ENCODE assay signal across 8 mouse cellular contexts in the genomic region with DNA sequence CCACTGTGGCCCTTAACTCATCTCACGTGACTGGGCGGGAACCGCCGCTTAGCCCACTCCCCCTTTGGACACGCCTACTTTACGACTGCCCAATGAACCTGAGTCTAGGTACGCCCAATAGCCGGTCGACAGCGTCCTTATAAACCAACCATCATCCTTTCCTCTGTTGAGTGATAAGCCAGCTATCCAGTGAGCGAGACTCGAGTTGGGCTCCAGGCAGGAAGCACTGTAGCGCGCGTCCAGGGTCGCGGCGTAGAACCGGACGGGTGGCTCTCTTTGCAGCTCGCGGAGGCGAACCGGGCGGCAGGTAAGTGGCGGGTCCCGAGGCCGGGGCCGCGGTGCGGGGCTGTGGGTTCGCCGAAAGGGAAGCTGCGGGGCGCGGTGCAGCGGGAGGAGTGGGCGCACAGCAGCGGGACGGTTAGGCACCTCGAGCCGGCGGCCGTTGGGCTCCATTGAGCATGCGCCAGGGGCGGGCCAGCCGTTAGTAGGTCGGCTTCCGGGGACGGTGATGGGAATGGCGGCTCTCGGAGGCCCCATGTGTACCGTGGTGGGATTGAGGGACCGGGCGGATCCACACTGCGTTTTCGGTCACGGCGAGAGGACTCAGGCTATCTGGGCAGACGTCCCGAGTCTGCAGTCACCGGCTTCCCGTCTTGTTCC. TPM values are rescaled to one million over a fixed set of nuclear protein-coding genes. Genes with fewer than 3 reads are reported as not detected.
DNase-seq lines count a peak whose midpoint lies in the region; ATAC-seq and TF ChIP-seq lines count a peak whose summit lies in the region.

TSS of gene Ddx39 (plus strand) at position 147 of the 660 bp plus-strand sequence.

- H3K9me3 ChIP-seq in hindbrain, postnatal 0 days (ENCODE audit: low read length): no peaks in the 10 kb centered on the region

- under 1% methylated on average over 59 of the region's 63 CpGs for WGBS in hindbrain, postnatal 0 days

- H3K4me2 ChIP-seq in hindbrain, postnatal 0 days (ENCODE audit: low read depth, low read length): peak within 1 kb of the TSS; percentile 85

- H3K4me3 ChIP-seq in gastrocnemius, adult 2 months: peak within 1 kb of the TSS; percentile 90
- H3K4me3 ChIP-seq in hindbrain, postnatal 0 days (ENCODE audit: low read length): peak within 1 kb of the TSS; percentile 94
- H3K4me3 ChIP-seq in left cerebral cortex, adult 2 months: peak within 1 kb of the TSS; percentile 95

- H3K27me3 ChIP-seq in hindbrain, postnatal 0 days (ENCODE audit: insufficient read depth, low read length): no peaks in the 10 kb centered on the region

- peak within 1 kb of the TSS; percentile 99 for H3K27ac ChIP-seq in gastrocnemius, adult 2 months
- peak within 1 kb of the TSS; percentile 93 for H3K27ac ChIP-seq in hindbrain, postnatal 0 days
- H3K27ac ChIP-seq in left cerebral cortex, adult 2 months: peak within 1 kb of the TSS; percentile 96

- TF ChIP-seq CTCF in gastrocnemius, adult 2 months (IDR thresholded peaks at IDR 0.05): 0 out of 2 replicates have a peak, but pooled peaks have one; percentile 2
- 0 out of 2 replicates have a peak, but pooled peaks have one; percentile 7 for TF ChIP-seq CTCF in hindbrain, postnatal 0 days (IDR thresholded peaks at IDR 0.05; ENCODE audit: low read depth)
- no peak; the same call in 1 of the 2 replicates for TF ChIP-seq CTCF in left cerebral cortex, adult 2 months (IDR thresholded peaks at IDR 0.05)

- peak; percentile 99 for DNase-seq in ZHBTc4 (ENCODE audit: low read depth, low spot score)
- peak; percentile 96 for DNase-seq in gastrocnemius, adult 2 months
- peak; percentile 98 for DNase-seq in hindbrain, postnatal 0 days (ENCODE audit: low spot score)
- DNase-seq in left cerebral cortex, adult 2 months (ENCODE audit: extremely low spot score in 1 of 2, low spot score in 2 of 2): peak; percentile 91 to 94
- peak; percentile 96 to 98 for DNase-seq in right cerebral cortex, adult 2 months (ENCODE audit: low spot score in 2 of 2)
- peak; percentile 95 for DNase-seq in urinary bladder, postnatal 14 days (ENCODE audit: low spot score)

- H3K36me3 ChIP-seq in hindbrain, postnatal 0 days (ENCODE audit: insufficient read depth, low read length): peaks cover 1% of the 10 kb centered on the region; the same call in 1 of the 2 replicates

- 0 out of 2 replicates have a peak, but pooled peaks cover 10% of the 10 kb centered on the region for H3K4me1 ChIP-seq in hindbrain, postnatal 0 days (ENCODE audit: insufficient read depth, low read length)

- peak; percentile 98 for ATAC-seq in common myeloid progenitor, adult 5-6 weeks (replicated peaks; ENCODE audit: low read depth, poor library complexity, severe bottlenecking)
- peak; percentile 100 for ATAC-seq in hindbrain, postnatal 0 days
- ATAC-seq in megakaryocyte, adult 5-6 weeks (ENCODE audit: poor library complexity, severe bottlenecking): peak; percentile 96

- peak within 1 kb of the TSS; percentile 84 for H3K9ac ChIP-seq in hindbrain, postnatal 0 days (replicated peaks; ENCODE audit: low read length)

- intact Hi-C loops in gastrocnemius, adult 2 months (cut with DNase I): loop anchor here (1.0 kb wide), 1 partner anchor 16 kb away; the partner anchor contains the start of gene Pkn1
- intact Hi-C loops in left cerebral cortex, adult 2 months (cut with DNase I): no loop called here

RNA-seq across cellular contexts. Expression of gene Ddx39, which starts in this region (rescaled TPM):
- 109 and 124 TPM in 2 replicates for total RNA-seq in common myeloid progenitor, adult 5-6 weeks (2017)
- total RNA-seq in gastrocnemius, adult 2 months (2021): 10 to 100 TPM; 11.2 to 13.1 TPM
- total RNA-seq in hindbrain, postnatal 0 days (2014; rRNA removed): 36.2 and 44.6 TPM in 2 replicates
- polyA plus RNA-seq in hindbrain, postnatal 0 days (2015; fragmentation: Nextera tagmentation; extraction: Ambion mirVana): 72.3 and 75.9 TPM in 2 replicates
- 10 to 100 TPM; 19.9 to 20.2 TPM for total RNA-seq in left cerebral cortex, adult 2 months (2021)
- 66.7 and 67.7 TPM in 2 replicates for total RNA-seq in megakaryocyte, adult 5-6 weeks (2015)
- 71.2 and 77.4 TPM in 2 replicates for total RNA-seq in megakaryocyte, adult 5-6 weeks (2017)

Comparison
In these comparisons a context has a peak if more than half of its experiments do, and no peak if none do; other contexts are left out.
1. Peak in every context shown above with its lines: DNase-seq, ATAC-seq, H3K4me3 ChIP-seq and H3K27ac ChIP-seq.